Mouse (Mus musculus) right cerebral cortex, postnatal 4 days (tissue): ENCODE data around the gene Rps29.

ENCODE experiments used
- DNase-seq: peaks from one replicate; pipeline ENCODE4 v3.0.0-alpha.2; 2022

Gene Rps29

GRCm38 (mm10) chr12:69127626-69128025, 31.4 kb downstream of the Rps29 start:
- no peak for DNase-seq

- DNase-seq, result no peak
Observed at GRCm38 (mm10) chr12:69127170-69127569, 31.8 kb downstream of the Rps29 start.

GRCm38 (mm10) chr12:69125066-69125465, 33.9 kb downstream of the Rps29 start:
- no peak for DNase-seq

- DNase-seq, result no peak
Observed at GRCm38 (mm10) chr12:69122801-69123200, 36.2 kb downstream of the Rps29 start.

GRCm38 (mm10) chr12:69119908-69120307, 39.1 kb downstream of the Rps29 start:
- DNase-seq, result no peak
